Mouse (Mus musculus): ENCODE results near the gene Traf3. TPM values are rescaled to one million over a fixed set of nuclear protein-coding genes. Genes with fewer than 3 reads are reported as not detected.

Gene Traf3
- polyA plus RNA-seq, 1 experiment, result 13.1 TPM

- Histone ChIP-seq H3K27me3 (ENCODE audit: control insufficient read depth, insufficient read depth, low read length, poor library complexity, severe bottlenecking) (no peaks in the 10 kb centered on the region), H3K4me3 (ENCODE audit: low read depth, low read length) (peak overlapping the region; percentile 17), H3K9ac (ENCODE audit: low read depth, poor library complexity, severe bottlenecking) (peak overlapping the region; percentile 42), H3K4me1 (ENCODE audit: control insufficient read depth, insufficient read depth, low read length) (peaks cover 5% of the 10 kb centered on the region), H3K9me3 (replicated peaks; ENCODE audit: control insufficient read depth, insufficient read depth, low read length, poor library complexity, severe bottlenecking) (no peaks in the 10 kb centered on the region), H3K27ac (ENCODE audit: insufficient read depth, low read length) (no peak overlapping the region), H3K36me3 (ENCODE audit: control insufficient read depth, insufficient read depth, low read length, poor library complexity, severe bottlenecking) (no peaks in the 10 kb centered on the region)
- TF ChIP-seq POLR2A (IDR thresholded peaks at IDR 0.05; ENCODE audit: insufficient read depth, low read length) (no peak), CTCF (IDR thresholded peaks at IDR 0.05; ENCODE audit: low read depth, low read length) (no peak), EP300 (IDR thresholded peaks at IDR 0.05; ENCODE audit: insufficient read depth, low read depth, low read length) (no peak)
These were observed 22.6 kb upstream of the Traf3 start for GRCm38 (mm10) chr12:111143509-111144063.

- H3K36me3 ChIP-seq (ENCODE audit: control insufficient read depth, insufficient read depth, low read length, poor library complexity, severe bottlenecking), result no peaks in the 10 kb centered on the region
- H3K9me3 ChIP-seq (replicated peaks; ENCODE audit: control insufficient read depth, insufficient read depth, low read length, poor library complexity, severe bottlenecking), result no peaks in the 10 kb centered on the region
- H3K27ac ChIP-seq (ENCODE audit: insufficient read depth, low read length), result no peak overlapping the region
- H3K4me3 ChIP-seq (ENCODE audit: low read depth, low read length), result no peak overlapping the region
- peaks cover 5% of the 10 kb centered on the region for H3K4me1 ChIP-seq (ENCODE audit: control insufficient read depth, insufficient read depth, low read length)
- no peak for TF ChIP-seq CTCF (IDR thresholded peaks at IDR 0.05; ENCODE audit: low read depth, low read length)
- no peak overlapping the region for H3K9ac ChIP-seq (ENCODE audit: low read depth, poor library complexity, severe bottlenecking)
- no peaks in the 10 kb centered on the region for H3K27me3 ChIP-seq (ENCODE audit: control insufficient read depth, insufficient read depth, low read length, poor library complexity, severe bottlenecking)
These were observed 21.6 kb upstream of the Traf3 start for GRCm38 (mm10) chr12:111144598-111144997.

GRCm38 (mm10) chr12:111145269-111145668 lies 20.9 kb upstream of the Traf3 start:
- Histone ChIP-seq H3K27ac (ENCODE audit: insufficient read depth, low read length) (no peak overlapping the region), H3K36me3 (ENCODE audit: control insufficient read depth, insufficient read depth, low read length, poor library complexity, severe bottlenecking) (no peaks in the 10 kb centered on the region), H3K4me1 (ENCODE audit: control insufficient read depth, insufficient read depth, low read length) (peaks cover 5% of the 10 kb centered on the region), H3K9ac (ENCODE audit: low read depth, poor library complexity, severe bottlenecking) (no peak overlapping the region), H3K4me3 (ENCODE audit: low read depth, low read length) (no peak overlapping the region), H3K27me3 (ENCODE audit: control insufficient read depth, insufficient read depth, low read length, poor library complexity, severe bottlenecking) (no peaks in the 10 kb centered on the region), H3K9me3 (replicated peaks; ENCODE audit: control insufficient read depth, insufficient read depth, low read length, poor library complexity, severe bottlenecking) (no peaks in the 10 kb centered on the region)
- TF ChIP-seq POLR2A (IDR thresholded peaks at IDR 0.05; ENCODE audit: insufficient read depth, low read length), result no peak
- no peak for TF ChIP-seq CTCF (IDR thresholded peaks at IDR 0.05; ENCODE audit: low read depth, low read length)
- no peak for TF ChIP-seq EP300 (IDR thresholded peaks at IDR 0.05; ENCODE audit: insufficient read depth, low read depth, low read length)

GRCm38 (mm10) chr12:111149495-111150235 lies 16.5 kb upstream of the Traf3 start:
- no peaks in the 10 kb centered on the region for H3K9me3 ChIP-seq (replicated peaks; ENCODE audit: control insufficient read depth, insufficient read depth, low read length, poor library complexity, severe bottlenecking)
- no peaks in the 10 kb centered on the region for H3K27me3 ChIP-seq (ENCODE audit: control insufficient read depth, insufficient read depth, low read length, poor library complexity, severe bottlenecking)
- no peak overlapping the region for H3K9ac ChIP-seq (ENCODE audit: low read depth, poor library complexity, severe bottlenecking)
- TF ChIP-seq POLR2A (IDR thresholded peaks at IDR 0.05; ENCODE audit: insufficient read depth, low read length), result no peak
- TF ChIP-seq EP300 (IDR thresholded peaks at IDR 0.05; ENCODE audit: insufficient read depth, low read depth, low read length), result no peak
- TF ChIP-seq CTCF (IDR thresholded peaks at IDR 0.05; ENCODE audit: low read depth, low read length), result no peak
- H3K27ac ChIP-seq (ENCODE audit: insufficient read depth, low read length), result no peak overlapping the region
- H3K4me1 ChIP-seq (ENCODE audit: control insufficient read depth, insufficient read depth, low read length), result no peaks in the 10 kb centered on the region
- H3K4me3 ChIP-seq (ENCODE audit: low read depth, low read length), result no peak overlapping the region
- no peaks in the 10 kb centered on the region for H3K36me3 ChIP-seq (ENCODE audit: control insufficient read depth, insufficient read depth, low read length, poor library complexity, severe bottlenecking)

DNA sequence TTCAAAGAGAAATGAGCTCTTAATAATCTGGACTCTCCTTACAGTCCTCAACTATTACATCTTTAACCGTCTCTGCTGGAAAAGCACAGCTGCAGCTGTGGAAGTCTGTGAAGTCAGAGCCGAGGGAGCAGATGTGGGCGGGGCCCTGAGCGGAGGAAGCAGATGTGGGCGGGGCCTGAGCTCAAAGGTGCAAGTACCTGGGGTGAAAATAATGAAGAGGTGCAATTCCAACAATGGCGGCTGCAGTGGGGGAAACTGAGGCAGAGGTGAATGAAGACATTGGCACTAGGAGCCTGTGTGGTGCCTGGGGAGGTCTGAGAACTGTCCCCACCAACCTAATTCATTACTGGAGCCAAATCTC lies 16.0 kb upstream of the Traf3 start:
- Histone ChIP-seq H3K4me1 (ENCODE audit: control insufficient read depth, insufficient read depth, low read length) (no peaks in the 10 kb centered on the region), H3K27ac (ENCODE audit: insufficient read depth, low read length) (no peak overlapping the region), H3K9me3 (replicated peaks; ENCODE audit: control insufficient read depth, insufficient read depth, low read length, poor library complexity, severe bottlenecking) (no peaks in the 10 kb centered on the region), H3K27me3 (ENCODE audit: control insufficient read depth, insufficient read depth, low read length, poor library complexity, severe bottlenecking) (no peaks in the 10 kb centered on the region), H3K9ac (ENCODE audit: low read depth, poor library complexity, severe bottlenecking) (no peak overlapping the region), H3K36me3 (ENCODE audit: control insufficient read depth, insufficient read depth, low read length, poor library complexity, severe bottlenecking) (no peaks in the 10 kb centered on the region), H3K4me3 (ENCODE audit: low read depth, low read length) (no peak overlapping the region)
- no peak for TF ChIP-seq EP300 (IDR thresholded peaks at IDR 0.05; ENCODE audit: insufficient read depth, low read depth, low read length)
- TF ChIP-seq POLR2A (IDR thresholded peaks at IDR 0.05; ENCODE audit: insufficient read depth, low read length), result no peak
- TF ChIP-seq CTCF (IDR thresholded peaks at IDR 0.05; ENCODE audit: low read depth, low read length), result no peak

- H3K36me3 ChIP-seq (ENCODE audit: control insufficient read depth, insufficient read depth, low read length, poor library complexity, severe bottlenecking), result no peaks in the 10 kb centered on the region
- TF ChIP-seq EP300 (IDR thresholded peaks at IDR 0.05; ENCODE audit: insufficient read depth, low read depth, low read length), result no peak
- no peak for TF ChIP-seq POLR2A (IDR thresholded peaks at IDR 0.05; ENCODE audit: insufficient read depth, low read length)
- TF ChIP-seq CTCF (IDR thresholded peaks at IDR 0.05; ENCODE audit: low read depth, low read length), result no peak
- no peak overlapping the region for H3K27ac ChIP-seq (ENCODE audit: insufficient read depth, low read length)
- H3K4me3 ChIP-seq (ENCODE audit: low read depth, low read length), result no peak overlapping the region
- H3K27me3 ChIP-seq (ENCODE audit: control insufficient read depth, insufficient read depth, low read length, poor library complexity, severe bottlenecking), result no peaks in the 10 kb centered on the region
- H3K9me3 ChIP-seq (replicated peaks; ENCODE audit: control insufficient read depth, insufficient read depth, low read length, poor library complexity, severe bottlenecking), result no peaks in the 10 kb centered on the region
- no peak overlapping the region for H3K9ac ChIP-seq (ENCODE audit: low read depth, poor library complexity, severe bottlenecking)
- no peaks in the 10 kb centered on the region for H3K4me1 ChIP-seq (ENCODE audit: control insufficient read depth, insufficient read depth, low read length)
These were observed 14.6 kb upstream of the Traf3 start for GRCm38 (mm10) chr12:111151422-111152156.
